Mouse (Mus musculus): ENCODE measurements around the gene Amy2a1. TPM values are rescaled to one million over a fixed set of nuclear protein-coding genes. Genes with fewer than 3 reads are reported as not detected.

Amy2a1 gene
- not detected for polyA plus RNA-seq (2017; shearing (Covaris generic))

DNA sequence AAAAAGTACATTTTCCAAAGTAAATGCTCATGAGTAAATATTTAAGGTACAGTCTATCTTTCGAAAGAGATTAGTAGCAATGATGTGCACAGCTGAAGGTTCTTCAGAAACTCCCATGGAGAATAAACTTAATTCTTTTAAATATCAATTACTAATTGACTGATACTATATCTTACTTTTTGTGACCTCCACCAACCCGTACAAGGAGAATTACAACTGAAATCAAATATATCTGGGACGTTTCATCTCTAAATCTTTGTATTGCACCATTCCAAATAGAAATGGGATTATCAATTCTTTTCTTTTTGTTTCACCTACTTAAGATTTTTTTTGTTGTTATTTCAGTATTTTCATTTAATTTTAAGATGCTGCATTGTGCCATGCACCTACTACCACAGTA, at the start of gene Amy2a1:
TSS of gene Amy2a1 (minus strand) at position 101 of the 400 bp plus-strand sequence.

Other genes with a start within 250 kb of the Amy2a1 start
- gene Amy2a4, start 241.0 kb downstream of the Amy2a1 start, polyA plus RNA-seq (2017; shearing (Covaris generic)), result not detected
- gene Amy2a3, start 208.4 kb downstream of the Amy2a1 start, polyA plus RNA-seq (2017; shearing (Covaris generic)), result not detected
- gene Amy2a2, start 175.8 kb downstream of the Amy2a1 start, polyA plus RNA-seq (2017; shearing (Covaris generic)), result not detected
- 1.1 TPM for gene Amy1, start 74.3 kb upstream of the Amy2a1 start, polyA plus RNA-seq (2017; shearing (Covaris generic))
- gene Rnpc3, start 97.7 kb upstream of the Amy2a1 start, polyA plus RNA-seq (2017; shearing (Covaris generic)), result 60.8 TPM